Mouse (Mus musculus): ENCODE results near the gene Adamts12. TPM values are rescaled to one million over a fixed set of nuclear protein-coding genes. Genes with fewer than 3 reads are reported as not detected.

Adamts12 gene
- polyA plus RNA-seq, 1 experiment from 2014 or later = 1.4 TPM

DNA sequence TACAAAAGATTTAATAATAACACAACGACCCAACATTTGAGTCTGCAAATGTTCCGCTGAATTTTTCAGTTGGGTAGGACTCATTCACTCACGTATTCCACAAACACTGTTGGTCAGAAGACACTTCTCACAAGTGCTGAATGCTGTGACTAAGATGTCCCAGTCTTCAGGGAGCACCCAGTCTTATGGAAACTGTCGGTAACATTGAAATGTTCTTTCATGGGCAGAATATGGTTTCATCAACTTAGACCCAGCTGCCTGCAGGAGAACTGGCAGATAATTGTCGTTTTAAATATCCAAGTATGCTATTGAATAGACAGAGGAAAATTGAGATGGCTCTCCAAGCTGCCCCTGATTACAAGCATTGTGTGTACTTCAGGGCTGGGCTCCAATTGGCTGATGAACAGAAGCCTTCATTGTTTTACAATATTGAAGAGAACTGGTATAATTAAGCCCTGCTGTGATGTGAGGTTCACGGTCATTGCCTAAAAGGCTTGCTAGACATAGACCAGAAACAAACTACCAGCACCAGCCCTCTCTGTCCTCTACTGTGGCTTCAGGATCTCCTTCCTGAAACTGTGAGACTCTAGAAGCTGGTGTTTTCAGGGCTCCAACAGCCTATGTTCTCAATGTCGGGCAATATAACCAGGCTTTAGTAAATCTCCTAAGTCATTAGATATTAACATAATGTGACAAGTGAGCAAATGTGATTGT is 275.0 kb downstream of the Adamts12 start:
- Histone ChIP-seq H3K36me3 (ENCODE audit: control insufficient read depth, insufficient read depth, low read length) (no peaks in the 10 kb centered on the region), H3K9ac (ENCODE audit: low read depth, low read length) (no peak overlapping the region), H3K4me3 (ENCODE audit: low read depth, low read length) (no peak overlapping the region), H3K9me3 (replicated peaks; ENCODE audit: control insufficient read depth, low read length) (no peaks in the 10 kb centered on the region), H3K27me3 (ENCODE audit: control insufficient read depth, insufficient read depth, low read length) (no peaks in the 10 kb centered on the region), H3K27ac (ENCODE audit: low read depth, low read length) (no peak overlapping the region), H3K4me1 (ENCODE audit: control insufficient read depth, insufficient read depth, low read length) (no peaks in the 10 kb centered on the region), H3K4me2 (no peak overlapping the region)
- 81% methylated on average over 7 of the region's 7 CpGs for WGBS (ENCODE audit: insufficient replicate concordance)
- no peak for ATAC-seq (replicated peaks; ENCODE audit: insufficient number of reproducible peaks, low FRiP score, low TSS enrichment)

DNA sequence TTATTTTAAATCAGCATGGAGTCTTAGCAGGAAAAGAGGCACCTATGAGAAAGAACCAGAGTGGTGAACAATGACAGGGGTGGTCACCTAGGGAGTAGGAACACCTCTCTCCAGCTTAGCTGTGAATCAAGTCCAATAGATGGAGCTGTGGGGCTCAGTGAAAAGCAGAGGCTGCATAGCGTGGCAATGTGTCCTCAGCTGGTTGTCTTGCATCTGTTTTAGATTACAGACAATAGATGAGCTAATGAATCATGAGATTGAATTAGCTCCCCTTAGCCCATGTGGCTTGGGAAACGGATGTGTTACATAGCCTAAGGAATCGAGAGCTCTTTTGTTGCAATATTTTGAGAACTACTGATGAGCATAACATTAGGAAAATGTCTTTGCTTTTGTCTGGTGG is 291.3 kb downstream of the Adamts12 start:
- no peak for ATAC-seq (replicated peaks; ENCODE audit: insufficient number of reproducible peaks, low FRiP score, low TSS enrichment)
- no peaks in the 10 kb centered on the region for H3K4me1 ChIP-seq (ENCODE audit: control insufficient read depth, insufficient read depth, low read length)
- H3K27ac ChIP-seq (ENCODE audit: low read depth, low read length) = no peak overlapping the region
- H3K9me3 ChIP-seq (replicated peaks; ENCODE audit: control insufficient read depth, low read length) = no peaks in the 10 kb centered on the region
- 73% methylated on average over 3 of the region's 3 CpGs for WGBS (ENCODE audit: insufficient replicate concordance)
- no peak overlapping the region for H3K4me2 ChIP-seq
- H3K36me3 ChIP-seq (ENCODE audit: control insufficient read depth, insufficient read depth, low read length) = no peaks in the 10 kb centered on the region
- H3K4me3 ChIP-seq (ENCODE audit: low read depth, low read length) = no peak overlapping the region
- H3K9ac ChIP-seq (ENCODE audit: low read depth, low read length) = no peak overlapping the region
- no peaks in the 10 kb centered on the region for H3K27me3 ChIP-seq (ENCODE audit: control insufficient read depth, insufficient read depth, low read length)

DNA sequence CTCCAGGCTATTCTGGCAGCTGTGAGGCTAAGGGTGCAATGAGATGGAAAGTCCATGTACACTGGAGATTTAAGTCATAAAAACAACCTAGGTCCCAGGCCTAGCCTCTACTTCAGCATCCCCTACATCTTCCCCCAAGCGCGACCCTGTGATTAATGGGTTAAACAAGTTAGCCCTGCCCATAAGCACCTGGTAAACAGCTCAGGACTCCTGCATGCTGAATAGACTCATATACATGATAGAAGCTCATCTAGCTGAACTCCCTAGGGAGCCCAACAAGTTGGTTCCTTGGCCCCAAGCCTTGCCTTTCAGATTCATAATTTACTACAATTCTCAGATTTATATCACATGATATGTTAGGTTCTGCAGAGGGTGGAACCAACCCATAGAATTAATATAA is 292.9 kb downstream of the Adamts12 start:
- Histone ChIP-seq H3K9ac (ENCODE audit: low read depth, low read length) (no peak overlapping the region), H3K27me3 (ENCODE audit: control insufficient read depth, insufficient read depth, low read length) (no peaks in the 10 kb centered on the region), H3K4me1 (ENCODE audit: control insufficient read depth, insufficient read depth, low read length) (no peaks in the 10 kb centered on the region), H3K4me3 (ENCODE audit: low read depth, low read length) (no peak overlapping the region), H3K9me3 (replicated peaks; ENCODE audit: control insufficient read depth, low read length) (no peaks in the 10 kb centered on the region), H3K4me2 (no peak overlapping the region), H3K36me3 (ENCODE audit: control insufficient read depth, insufficient read depth, low read length) (no peaks in the 10 kb centered on the region), H3K27ac (ENCODE audit: low read depth, low read length) (no peak overlapping the region)
- WGBS (ENCODE audit: insufficient replicate concordance) = 81% methylated on average over 2 of the region's 2 CpGs
- ATAC-seq (replicated peaks; ENCODE audit: insufficient number of reproducible peaks, low FRiP score, low TSS enrichment) = no peak

DNA sequence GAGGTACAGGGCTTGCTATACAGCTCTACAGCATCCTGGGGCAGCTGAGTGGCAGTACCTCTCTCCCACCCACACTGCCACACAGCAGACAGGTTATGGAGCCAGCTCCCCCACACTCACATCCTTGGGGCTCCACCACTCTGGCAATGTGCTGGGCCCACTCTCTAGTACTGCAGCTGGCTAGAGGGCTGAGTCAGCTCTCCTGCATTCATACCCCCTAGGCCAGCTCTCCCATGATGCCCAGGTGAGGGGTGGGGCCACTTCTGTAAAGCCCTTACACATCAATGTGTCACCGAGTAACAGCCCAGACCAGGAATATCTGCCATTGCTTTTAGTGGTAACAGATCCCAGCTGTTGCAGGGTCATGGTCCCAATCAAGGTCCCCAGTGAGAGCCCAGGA is 296.3 kb downstream of the Adamts12 start:
- no peak for ATAC-seq (replicated peaks; ENCODE audit: insufficient number of reproducible peaks, low FRiP score, low TSS enrichment)
- WGBS (ENCODE audit: insufficient replicate concordance) = 65% methylated on average over 1 of the region's 1 CpGs
- H3K27ac ChIP-seq (ENCODE audit: low read depth, low read length) = no peak overlapping the region
- no peaks in the 10 kb centered on the region for H3K9me3 ChIP-seq (replicated peaks; ENCODE audit: control insufficient read depth, low read length)
- no peak overlapping the region for H3K4me3 ChIP-seq (ENCODE audit: low read depth, low read length)
- H3K4me1 ChIP-seq (ENCODE audit: control insufficient read depth, insufficient read depth, low read length) = no peaks in the 10 kb centered on the region
- H3K36me3 ChIP-seq (ENCODE audit: control insufficient read depth, insufficient read depth, low read length) = no peaks in the 10 kb centered on the region
- no peaks in the 10 kb centered on the region for H3K27me3 ChIP-seq (ENCODE audit: control insufficient read depth, insufficient read depth, low read length)
- no peak overlapping the region for H3K9ac ChIP-seq (ENCODE audit: low read depth, low read length)
- no peak overlapping the region for H3K4me2 ChIP-seq

DNA sequence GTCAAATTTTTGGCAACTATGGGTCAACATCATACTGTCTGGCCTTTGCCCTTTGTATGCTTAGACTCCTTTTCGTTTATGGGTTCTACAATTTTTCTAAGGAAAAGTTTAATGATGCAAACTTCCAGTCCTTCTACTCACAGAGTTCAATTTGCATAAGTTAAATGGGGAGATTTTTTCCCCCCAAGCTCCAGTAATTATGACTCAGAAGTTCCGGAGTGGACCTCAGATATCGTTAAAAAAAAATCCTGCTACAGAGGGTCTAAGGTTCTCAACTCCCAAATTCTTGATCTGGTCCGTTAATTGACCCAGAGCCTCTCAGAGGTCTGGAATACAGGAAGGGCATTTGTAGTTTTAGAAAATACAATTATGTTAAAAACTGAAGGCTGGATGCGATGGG is 297.2 kb downstream of the Adamts12 start:
- H3K9me3 ChIP-seq (replicated peaks; ENCODE audit: control insufficient read depth, low read length) = no peaks in the 10 kb centered on the region
- no peaks in the 10 kb centered on the region for H3K4me1 ChIP-seq (ENCODE audit: control insufficient read depth, insufficient read depth, low read length)
- H3K27me3 ChIP-seq (ENCODE audit: control insufficient read depth, insufficient read depth, low read length) = no peaks in the 10 kb centered on the region
- WGBS (ENCODE audit: insufficient replicate concordance) = 80% methylated on average over 5 of the region's 5 CpGs
- H3K4me3 ChIP-seq (ENCODE audit: low read depth, low read length) = no peak overlapping the region
- H3K36me3 ChIP-seq (ENCODE audit: control insufficient read depth, insufficient read depth, low read length) = no peaks in the 10 kb centered on the region
- H3K9ac ChIP-seq (ENCODE audit: low read depth, low read length) = no peak overlapping the region
- no peak overlapping the region for H3K27ac ChIP-seq (ENCODE audit: low read depth, low read length)
- no peak for ATAC-seq (replicated peaks; ENCODE audit: insufficient number of reproducible peaks, low FRiP score, low TSS enrichment)
- no peak overlapping the region for H3K4me2 ChIP-seq

DNA sequence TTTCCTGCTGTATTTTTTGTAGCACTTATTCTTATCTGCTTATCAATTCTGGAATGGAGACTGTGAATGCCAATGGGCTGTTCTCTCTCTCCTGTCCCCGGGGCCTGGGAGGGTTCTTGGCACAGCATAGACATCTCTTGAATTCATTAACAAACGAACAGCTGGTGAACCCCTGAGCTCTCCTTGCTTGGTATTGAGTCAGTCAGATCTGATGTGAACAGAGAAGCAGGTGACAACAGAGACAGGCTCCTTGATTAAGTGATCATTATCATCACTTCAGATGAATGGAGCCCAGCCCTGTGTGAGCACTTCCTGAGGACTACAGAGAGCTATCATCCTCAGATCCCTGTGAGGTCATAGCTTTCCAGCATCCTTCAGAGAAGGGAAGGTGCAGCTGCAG is 299.5 kb downstream of the Adamts12 start:
- H3K27ac ChIP-seq (ENCODE audit: low read depth, low read length) = no peak overlapping the region

DNA sequence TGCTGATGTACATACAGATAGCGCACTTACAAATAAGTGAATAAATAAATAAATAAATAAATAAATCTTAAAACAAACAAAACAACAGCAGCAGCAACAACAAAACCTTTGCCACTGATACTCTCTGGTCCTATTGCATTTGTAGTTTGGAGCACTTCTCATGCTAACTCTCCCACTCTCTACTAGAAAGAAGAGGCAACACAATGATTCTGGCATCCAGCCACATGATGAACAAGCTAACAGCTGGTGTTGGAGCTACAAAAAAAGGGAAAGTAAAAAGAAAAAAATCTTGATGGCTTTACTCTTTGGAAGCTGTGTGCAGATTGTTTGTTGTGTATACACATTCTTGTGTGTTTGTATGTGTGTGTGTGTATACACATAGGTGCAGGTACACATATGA is 300.2 kb downstream of the Adamts12 start:
- no peaks in the 10 kb centered on the region for H3K9me3 ChIP-seq (replicated peaks; ENCODE audit: control insufficient read depth, low read length)
- ATAC-seq (replicated peaks; ENCODE audit: insufficient number of reproducible peaks, low FRiP score, low TSS enrichment) = no peak
- WGBS (ENCODE audit: insufficient replicate concordance) = 97% methylated on average over 1 of the region's 1 CpGs
- no peak overlapping the region for H3K27ac ChIP-seq (ENCODE audit: low read depth, low read length)
- H3K27me3 ChIP-seq (ENCODE audit: control insufficient read depth, insufficient read depth, low read length) = no peaks in the 10 kb centered on the region
- H3K9ac ChIP-seq (ENCODE audit: low read depth, low read length) = no peak overlapping the region
- H3K36me3 ChIP-seq (ENCODE audit: control insufficient read depth, insufficient read depth, low read length) = no peaks in the 10 kb centered on the region
- no peak overlapping the region for H3K4me3 ChIP-seq (ENCODE audit: low read depth, low read length)
- H3K4me2 ChIP-seq = no peak overlapping the region
- no peaks in the 10 kb centered on the region for H3K4me1 ChIP-seq (ENCODE audit: control insufficient read depth, insufficient read depth, low read length)

More for the DNA sequence above, 299.5 kb downstream of the Adamts12 start:
- Histone ChIP-seq H3K27me3 (ENCODE audit: control insufficient read depth, insufficient read depth, low read length) (no peaks in the 10 kb centered on the region), H3K4me3 (ENCODE audit: low read depth, low read length) (no peak overlapping the region), H3K36me3 (ENCODE audit: control insufficient read depth, insufficient read depth, low read length) (no peaks in the 10 kb centered on the region), H3K4me1 (ENCODE audit: control insufficient read depth, insufficient read depth, low read length) (no peaks in the 10 kb centered on the region), H3K4me2 (no peak overlapping the region), H3K9me3 (replicated peaks; ENCODE audit: control insufficient read depth, low read length) (no peaks in the 10 kb centered on the region), H3K9ac (ENCODE audit: low read depth, low read length) (no peak overlapping the region)
- 27% methylated on average over 2 of the region's 2 CpGs for WGBS (ENCODE audit: insufficient replicate concordance)
- no peak for ATAC-seq (replicated peaks; ENCODE audit: insufficient number of reproducible peaks, low FRiP score, low TSS enrichment)

DNA sequence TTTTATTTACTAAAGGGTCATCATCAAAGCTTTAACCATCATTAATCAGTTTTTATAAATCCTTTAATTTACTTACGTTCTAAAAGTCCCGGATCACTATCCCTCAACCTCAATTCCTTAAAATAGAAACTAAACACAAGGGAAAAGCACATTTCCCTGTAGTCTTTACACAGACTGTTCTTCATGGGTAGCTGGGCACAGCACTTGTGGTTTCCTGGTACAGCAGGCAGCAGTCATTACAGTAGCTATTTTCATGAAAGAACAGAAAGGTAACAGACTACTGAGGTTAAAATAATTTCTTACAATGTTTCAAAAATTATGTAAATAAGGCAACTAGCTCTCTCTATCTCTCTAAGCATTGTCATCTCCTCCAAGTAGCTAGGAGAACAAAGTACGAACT is 305.0 kb downstream of the Adamts12 start:
- H3K4me1 ChIP-seq (ENCODE audit: control insufficient read depth, insufficient read depth, low read length) = no peaks in the 10 kb centered on the region
- 80% methylated on average over 3 of the region's 3 CpGs for WGBS (ENCODE audit: insufficient replicate concordance)
- H3K36me3 ChIP-seq (ENCODE audit: control insufficient read depth, insufficient read depth, low read length) = no peaks in the 10 kb centered on the region
- no peak overlapping the region for H3K27ac ChIP-seq (ENCODE audit: low read depth, low read length)
- H3K9me3 ChIP-seq (replicated peaks; ENCODE audit: control insufficient read depth, low read length) = no peaks in the 10 kb centered on the region
- no peak overlapping the region for H3K4me2 ChIP-seq
- H3K27me3 ChIP-seq (ENCODE audit: control insufficient read depth, insufficient read depth, low read length) = no peaks in the 10 kb centered on the region
- no peak for ATAC-seq (replicated peaks; ENCODE audit: insufficient number of reproducible peaks, low FRiP score, low TSS enrichment)
- no peak overlapping the region for H3K9ac ChIP-seq (ENCODE audit: low read depth, low read length)
- no peak overlapping the region for H3K4me3 ChIP-seq (ENCODE audit: low read depth, low read length)

DNA sequence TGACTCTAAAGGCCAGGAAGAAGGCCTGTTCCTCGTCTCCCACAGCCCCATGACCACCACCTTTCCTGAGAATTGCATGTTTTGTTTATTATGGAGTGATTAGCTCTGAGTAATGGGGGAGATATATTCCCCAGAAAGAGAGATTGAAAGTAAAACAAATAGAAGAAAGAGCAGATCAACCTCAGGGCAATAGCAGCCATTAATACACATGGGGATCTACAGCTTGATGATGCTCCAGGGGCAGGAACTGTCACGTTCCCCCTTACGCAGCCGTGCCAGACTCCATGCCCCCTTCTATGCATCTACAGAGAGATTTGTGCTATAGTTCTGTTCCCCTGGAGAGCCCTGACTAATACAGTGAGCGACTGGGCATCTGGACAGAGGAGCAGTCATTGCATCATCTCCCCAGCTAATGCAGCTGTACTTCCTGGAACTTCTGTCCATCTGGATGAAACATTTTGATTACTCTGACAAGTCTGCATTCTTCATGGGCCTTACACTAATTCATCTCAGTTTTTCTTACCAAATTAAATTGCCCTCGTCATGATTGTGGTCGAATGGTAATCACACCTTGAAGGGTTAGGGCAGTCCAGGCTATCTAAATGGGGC is 306.0 kb downstream of the Adamts12 start:
- WGBS (ENCODE audit: insufficient replicate concordance) = 71% methylated on average over 7 of the region's 7 CpGs
- no peaks in the 10 kb centered on the region for H3K27me3 ChIP-seq (ENCODE audit: control insufficient read depth, insufficient read depth, low read length)

More for the DNA sequence above, 306.0 kb downstream of the Adamts12 start:
- H3K27ac ChIP-seq (ENCODE audit: low read depth, low read length) = no peak overlapping the region
- no peak overlapping the region for H3K4me3 ChIP-seq (ENCODE audit: low read depth, low read length)
- H3K9ac ChIP-seq (ENCODE audit: low read depth, low read length) = no peak overlapping the region
- H3K4me2 ChIP-seq = no peak overlapping the region
- no peak for ATAC-seq (replicated peaks; ENCODE audit: insufficient number of reproducible peaks, low FRiP score, low TSS enrichment)
- H3K4me1 ChIP-seq (ENCODE audit: control insufficient read depth, insufficient read depth, low read length) = no peaks in the 10 kb centered on the region
- no peaks in the 10 kb centered on the region for H3K9me3 ChIP-seq (replicated peaks; ENCODE audit: control insufficient read depth, low read length)
- no peaks in the 10 kb centered on the region for H3K36me3 ChIP-seq (ENCODE audit: control insufficient read depth, insufficient read depth, low read length)

Measured in heart, embryonic 11.5 days (tissue).